Mouse (Mus musculus) neural tube, embryonic 15.5 days (tissue): Measurements from ENCODE around the gene Slc38a3. TPM values are rescaled to one million over a fixed set of nuclear protein-coding genes. Genes with fewer than 3 reads are reported as not detected.

ENCODE experiments used
- ATAC-seq: fragments of 200-750 bp; cut with Nextera tagmentation; 2 replicates; pipeline ENCODE4 v1.8.0; 2017; ENCODE audit warnings: mild to moderate bottlenecking, moderate TSS enrichment, moderate library complexity; ENCODE audit not compliant: low FRiP score
- H3K27ac ChIP-seq: fragments of 300-500 bp; sonication (generic); replicated peaks from 2 replicates; pipeline ENCODE4 v1.5.1; 2015; ENCODE audit warnings: mild to moderate bottlenecking, inconsistent platforms
- H3K27me3 ChIP-seq: fragments of 300-500 bp; sonication (generic); replicated peaks from 2 replicates; pipeline ENCODE4 v1.6.1; 2015; ENCODE audit warnings: inconsistent platforms
- H3K36me3 ChIP-seq: fragments of 300-500 bp; sonication (generic); 2 replicates; pipeline ENCODE4 v1.6.1; 2015; ENCODE audit warnings: inconsistent platforms
- H3K4me1 ChIP-seq: fragments of 300-500 bp; sonication (generic); 2 replicates; pipeline ENCODE4 v1.6.1; 2015; ENCODE audit warnings: inconsistent platforms
- H3K4me2 ChIP-seq: fragments of 300-500 bp; sonication (generic); 2 replicates; pipeline ENCODE4 v1.6.1; 2015; ENCODE audit warnings: inconsistent platforms, mild to moderate bottlenecking, moderate library complexity
- H3K4me3 ChIP-seq: fragments of 300-500 bp; sonication (generic); replicated peaks from 2 replicates; pipeline ENCODE4 v1.5.1; 2015; ENCODE audit warnings: mild to moderate bottlenecking, inconsistent platforms
- H3K9ac ChIP-seq: fragments of 300-500 bp; sonication (generic); replicated peaks from 2 replicates; pipeline ENCODE4 v1.6.1; 2015; ENCODE audit warnings: mild to moderate bottlenecking, inconsistent platforms
- H3K9me3 ChIP-seq: fragments of 300-500 bp; sonication (generic); replicated peaks from 2 replicates; pipeline ENCODE4 v1.6.1; 2016; ENCODE audit warnings: inconsistent platforms
- WGBS: fragments of 180-500 bp; shearing (Covaris S2); methylation state at CpG from one replicate; pipeline ENCODE4 v1.1.7; 2015; ENCODE audit warnings: mixed read lengths; 5-methylcytosine and 5-hydroxymethylcytosine counted together
- polyA plus RNA-seq: library from polyadenylated mRNA; unstranded; fragments of >200 nt; fragmentation: Nextera tagmentation; extraction: Ambion mirVana; gene quantifications from 2 replicates; pipeline ENCODE4 v1.2.1, GENCODE M21; 2015

The Slc38a3 gene
- polyA plus RNA-seq, 1 experiment from 2014 or later: 35.4 TPM

GRCm38 (mm10) chr9:107645153-107645510 lies 24.2 kb downstream of the Slc38a3 start:
- H3K4me1 ChIP-seq: peaks cover 20% of the 10 kb centered on the region
- H3K9me3 ChIP-seq: no peaks in the 10 kb centered on the region
- no peaks in the 10 kb centered on the region for H3K27me3 ChIP-seq
- H3K4me2 ChIP-seq: peak overlapping the region; percentile 67
- no peak overlapping the region for H3K27ac ChIP-seq
- no peaks in the 10 kb centered on the region for H3K36me3 ChIP-seq
- 54% methylated on average over 7 of the region's 7 CpGs for WGBS
- peak overlapping the region; percentile 44 for H3K9ac ChIP-seq
- H3K4me3 ChIP-seq: peak overlapping the region; percentile 36
- peak; percentile 48; the same call in 1 of the 2 replicates for ATAC-seq

- no peaks in the 10 kb centered on the region for H3K9me3 ChIP-seq
- H3K9ac ChIP-seq: peak overlapping the region; percentile 44
- H3K4me3 ChIP-seq: peak overlapping the region; percentile 36
- peak overlapping the region; percentile 48; the same call in 1 of the 2 replicates for H3K27ac ChIP-seq
- H3K4me2 ChIP-seq: peak overlapping the region; percentile 67
- no peaks in the 10 kb centered on the region for H3K27me3 ChIP-seq
- ATAC-seq: peak; percentile 79
- H3K4me1 ChIP-seq: peaks cover 16% of the 10 kb centered on the region
- no peaks in the 10 kb centered on the region for H3K36me3 ChIP-seq
- 5% methylated on average over 35 of the region's 35 CpGs for WGBS
Observed at GRCm38 (mm10) chr9:107644495-107645152, 24.7 kb downstream of the Slc38a3 start.

DNA sequence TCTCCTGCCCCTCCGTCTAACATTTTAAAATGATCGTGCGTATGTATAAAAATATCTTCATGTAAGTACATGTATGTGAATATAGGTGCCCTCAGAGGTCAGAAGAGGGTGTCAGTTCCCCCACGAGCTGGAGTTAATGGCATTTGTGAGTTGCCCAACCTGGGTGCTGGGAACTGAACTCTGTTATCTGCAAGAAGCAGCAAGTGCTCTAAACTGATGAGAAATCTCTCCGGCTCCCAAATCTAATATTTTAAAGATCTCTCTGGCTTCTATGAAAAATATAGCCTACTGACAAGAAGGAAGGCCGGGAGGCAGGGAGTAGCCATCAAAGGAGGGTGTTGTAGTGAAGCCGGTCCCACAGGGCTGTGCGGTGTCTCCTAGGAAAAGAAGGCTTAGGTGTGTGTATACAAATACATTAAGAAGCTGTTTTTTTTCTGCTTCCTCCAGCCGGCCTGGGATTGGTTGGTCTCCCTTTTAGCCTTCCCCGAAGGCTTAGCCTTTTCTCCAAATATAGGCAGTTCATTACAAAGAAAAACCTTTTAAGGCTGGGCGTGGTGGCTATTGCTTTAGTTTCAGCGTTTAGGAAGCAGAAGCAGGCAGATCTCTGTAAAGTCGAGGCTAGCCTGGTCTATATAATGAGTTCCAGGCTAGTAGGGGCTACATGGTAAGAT lies 25.7 kb downstream of the Slc38a3 start:
- H3K9ac ChIP-seq: no peak overlapping the region
- H3K27ac ChIP-seq: no peak overlapping the region
- H3K27me3 ChIP-seq: no peaks in the 10 kb centered on the region
- peak overlapping the region; percentile 67 for H3K4me2 ChIP-seq
- H3K4me1 ChIP-seq: peaks cover 15% of the 10 kb centered on the region
- 95% methylated on average over 13 of the region's 13 CpGs for WGBS
- no peaks in the 10 kb centered on the region for H3K9me3 ChIP-seq
- no peaks in the 10 kb centered on the region for H3K36me3 ChIP-seq
- H3K4me3 ChIP-seq: no peak overlapping the region
- no peak for ATAC-seq

DNA sequence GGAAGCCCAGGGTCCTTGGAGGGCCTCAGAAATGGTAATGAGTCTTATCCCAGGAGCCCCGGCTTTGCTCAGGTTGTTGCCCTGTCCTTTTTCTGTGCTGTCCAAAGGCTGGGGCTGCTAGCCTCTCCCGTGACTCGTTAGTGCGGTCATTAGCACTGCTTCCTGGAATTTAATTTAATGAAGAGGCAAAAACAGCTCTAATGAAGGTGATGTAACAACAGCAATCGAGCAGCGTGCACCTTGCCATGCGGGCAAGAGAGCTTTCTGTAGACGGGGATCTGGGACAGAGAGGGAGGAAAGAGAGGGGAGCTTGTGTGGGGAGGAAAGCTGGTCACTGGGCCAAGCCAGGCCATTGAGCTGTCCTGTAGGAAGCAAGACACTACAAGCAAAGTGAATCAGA lies 27.7 kb downstream of the Slc38a3 start:
- H3K9me3 ChIP-seq: no peaks in the 10 kb centered on the region
- H3K27me3 ChIP-seq: no peaks in the 10 kb centered on the region
- no peak overlapping the region for H3K4me2 ChIP-seq
- H3K36me3 ChIP-seq: no peaks in the 10 kb centered on the region
- H3K27ac ChIP-seq: no peak overlapping the region
- 22% methylated on average over 8 of the region's 8 CpGs for WGBS
- no peak overlapping the region for H3K4me3 ChIP-seq
- H3K9ac ChIP-seq: peak overlapping the region; percentile 26; the same call in 1 of the 2 replicates
- peaks cover 25% of the 10 kb centered on the region for H3K4me1 ChIP-seq
- no peak for ATAC-seq

GRCm38 (mm10) chr9:107640257-107640772 lies 29.0 kb downstream of the Slc38a3 start:
- H3K4me2 ChIP-seq: no peak overlapping the region
- WGBS: 44% methylated on average over 8 of the region's 8 CpGs
- peak overlapping the region; percentile 4; the same call in 1 of the 2 replicates for H3K27ac ChIP-seq
- H3K4me1 ChIP-seq: peaks cover 34% of the 10 kb centered on the region
- no peak for ATAC-seq
- no peaks in the 10 kb centered on the region for H3K36me3 ChIP-seq
- no peaks in the 10 kb centered on the region for H3K9me3 ChIP-seq
- no peaks in the 10 kb centered on the region for H3K27me3 ChIP-seq
- no peak overlapping the region for H3K4me3 ChIP-seq
- H3K9ac ChIP-seq: no peak overlapping the region

- WGBS: 11% methylated on average over 7 of the region's 7 CpGs
- peak; percentile 25; the same call in 1 of the 2 replicates for ATAC-seq
- Histone ChIP-seq H3K9ac (no peak overlapping the region), H3K4me3 (no peak overlapping the region), H3K4me1 (peaks cover 48% of the 10 kb centered on the region), H3K36me3 (no peaks in the 10 kb centered on the region), H3K27me3 (no peaks in the 10 kb centered on the region), H3K9me3 (no peaks in the 10 kb centered on the region), H3K27ac (peak overlapping the region; percentile 68), H3K4me2 (0 out of 2 replicates have a peak overlapping the region, but pooled peaks have one; percentile 11)
Observed at GRCm38 (mm10) chr9:107637070-107637469, 32.3 kb downstream of the Slc38a3 start.

DNA sequence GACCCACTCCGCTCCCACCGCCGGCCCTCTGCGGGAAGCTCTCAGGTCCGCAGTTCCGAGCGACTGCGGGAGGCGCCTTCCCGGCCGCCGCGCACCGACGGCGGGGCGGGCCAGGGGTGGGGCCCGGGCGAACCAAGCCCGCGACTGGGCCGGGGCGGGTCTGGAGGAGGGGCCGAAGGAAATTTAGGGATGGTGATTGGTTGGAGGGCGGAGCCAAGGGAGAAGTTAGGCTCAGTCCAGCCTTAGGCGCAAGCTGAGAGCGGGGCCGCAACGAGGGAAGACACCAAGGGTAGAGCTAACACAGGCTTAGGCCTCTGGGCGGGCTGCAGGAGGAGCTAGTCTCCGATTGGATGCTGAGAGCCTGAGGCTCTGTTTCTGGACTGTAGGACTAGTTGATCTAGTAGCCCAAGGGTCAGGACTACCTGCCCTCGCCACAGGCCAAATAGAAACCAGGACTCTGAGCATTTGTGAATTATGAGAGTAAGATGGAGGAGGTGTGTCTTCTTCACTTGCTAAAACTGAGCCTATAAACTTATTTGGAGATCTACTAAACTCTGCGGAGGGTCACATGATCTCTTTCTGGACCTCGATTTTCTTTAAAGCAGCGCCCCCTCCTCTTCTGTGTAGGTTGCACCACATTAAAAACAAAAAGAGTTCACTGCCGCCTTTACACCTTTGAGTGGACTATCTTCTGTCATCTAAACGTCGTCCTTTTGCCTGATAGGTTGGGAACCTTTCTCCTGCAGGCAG lies 33.9 kb downstream of the Slc38a3 start, which contains the start of gene Gnai2:
Gene Gnai2, minus strand, starts transcription at position 89 of the 750 bp plus-strand sequence.
- peak within 1 kb of the TSS; percentile 87 for H3K9ac ChIP-seq
- H3K9me3 ChIP-seq: no peaks in the 10 kb centered on the region
- H3K4me3 ChIP-seq: peak within 1 kb of the TSS; percentile 85
- WGBS: 3% methylated on average over 35 of the region's 38 CpGs
- peaks cover 64% of the 10 kb centered on the region for H3K4me1 ChIP-seq
- H3K4me2 ChIP-seq: peak within 1 kb of the TSS; percentile 85
- peak; percentile 91 for ATAC-seq
- H3K27me3 ChIP-seq: no peaks in the 10 kb centered on the region
- no peaks in the 10 kb centered on the region for H3K36me3 ChIP-seq
- H3K27ac ChIP-seq: peak within 1 kb of the TSS; percentile 89

DNA sequence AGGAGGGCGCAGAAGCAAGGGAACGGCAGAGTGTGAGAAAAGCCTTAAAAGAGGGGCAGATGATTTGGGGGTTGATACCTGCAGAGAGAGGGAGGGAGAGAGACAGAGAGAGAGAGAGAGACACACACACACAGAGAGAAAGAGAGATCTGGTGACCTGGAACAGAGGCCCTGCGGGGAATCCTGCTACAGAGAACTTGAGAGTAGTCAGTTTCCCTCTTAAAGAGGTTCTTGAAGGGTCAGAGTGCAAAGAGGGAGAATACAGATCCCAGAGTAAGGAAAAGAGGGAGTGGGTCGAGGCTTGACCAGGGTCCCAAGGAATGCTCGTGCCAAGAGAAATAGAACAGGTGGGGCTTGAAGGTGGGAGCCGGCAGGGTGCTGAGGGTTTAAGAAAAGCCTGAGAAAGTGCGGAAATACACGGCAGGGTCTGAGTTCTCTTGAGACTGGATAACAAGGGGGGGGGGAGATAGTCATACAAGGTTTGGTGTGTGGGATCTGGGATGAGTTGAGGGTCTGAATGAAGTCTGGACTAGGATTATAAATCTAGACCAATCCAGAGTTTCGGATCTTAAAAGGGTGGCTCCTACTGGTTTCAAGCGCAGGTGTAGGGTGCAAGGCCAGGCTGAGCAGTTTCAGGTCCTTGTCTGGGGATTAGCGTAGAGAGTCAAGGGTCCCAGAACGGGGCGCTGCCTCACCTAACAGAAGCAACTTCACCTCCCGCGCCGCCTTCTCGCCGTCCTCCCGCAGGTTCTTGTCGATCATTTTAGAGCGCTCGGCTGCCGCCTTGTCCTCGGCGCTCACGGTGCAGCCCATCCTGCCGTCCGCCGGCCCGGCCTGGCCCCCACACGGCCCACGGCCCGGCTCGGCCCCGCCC lies 34.7 kb downstream of the Slc38a3 start:
- peak overlapping the region; percentile 85 for H3K4me3 ChIP-seq
- no peaks in the 10 kb centered on the region for H3K36me3 ChIP-seq
- peak overlapping the region; percentile 85 for H3K4me2 ChIP-seq
- peak overlapping the region; percentile 87 for H3K9ac ChIP-seq
- H3K27me3 ChIP-seq: no peaks in the 10 kb centered on the region
- under 1% methylated on average over 35 of the region's 35 CpGs for WGBS
- H3K4me1 ChIP-seq: peaks cover 73% of the 10 kb centered on the region
- no peaks in the 10 kb centered on the region for H3K9me3 ChIP-seq
- no peak for ATAC-seq
- peak overlapping the region; percentile 89 for H3K27ac ChIP-seq

GRCm38 (mm10) chr9:107633661-107634405 lies 35.5 kb downstream of the Slc38a3 start:
- ATAC-seq: no peak
- Histone ChIP-seq H3K36me3 (no peaks in the 10 kb centered on the region), H3K27me3 (no peaks in the 10 kb centered on the region), H3K27ac (peak overlapping the region; percentile 89), H3K4me1 (peaks cover 81% of the 10 kb centered on the region), H3K9ac (peak overlapping the region; percentile 87), H3K4me3 (peak overlapping the region; percentile 85), H3K4me2 (peak overlapping the region; percentile 85), H3K9me3 (no peaks in the 10 kb centered on the region)
- WGBS: 0% methylated on average over 15 of the region's 15 CpGs

GRCm38 (mm10) chr9:107633091-107633660 lies 36.2 kb downstream of the Slc38a3 start:
- Histone ChIP-seq H3K27me3 (no peaks in the 10 kb centered on the region), H3K4me1 (peaks cover 87% of the 10 kb centered on the region), H3K27ac (peak overlapping the region; percentile 89), H3K9ac (peak overlapping the region; percentile 87), H3K9me3 (no peaks in the 10 kb centered on the region), H3K36me3 (no peaks in the 10 kb centered on the region), H3K4me2 (peak overlapping the region; percentile 85), H3K4me3 (peak overlapping the region; percentile 85)
- 2% methylated on average over 32 of the region's 33 CpGs for WGBS
- peak; percentile 6; the same call in 1 of the 2 replicates for ATAC-seq
